Mouse (Mus musculus) layer of hippocampus, postnatal 36 days (tissue): ENCODE data around the gene Vmn2r37. TPM values are rescaled to one million over a fixed set of nuclear protein-coding genes. Genes with fewer than 3 reads are reported as not detected.
"Not testable (repeated sequence)": the region's sequence is repeated elsewhere in the genome, so short reads cannot be mapped to it uniquely, and the experiment has no call there.

Source experiments
- DNase-seq, 2 experiments: peaks; one replicate each; pipeline ENCODE4 v3.0.0; 2022
- total RNA-seq, 2 experiments: library from RNA; stranded (reverse); gene quantifications; 2 replicates each; pipeline ENCODE4 v1.2.3; 2021

Gene Vmn2r37
- total RNA-seq = not detected

- DNase-seq = not testable (repeated sequence)
These were observed at the start of gene Vmn2r37 for GRCm38 (mm10) chr7:9223553-9223952. Gene Vmn2r37 (minus strand): TSS chr7:9223653.

Other genes starting within 250 kb of the Vmn2r37 start
- not detected for gene Vmn2r39, start 192.9 kb downstream of the Vmn2r37 start, total RNA-seq
- gene Vmn2r38, start 125.8 kb downstream of the Vmn2r37 start, total RNA-seq = not detected